Mouse (Mus musculus): ENCODE results near the gene Nme9.

The Nme9 gene

DNA sequence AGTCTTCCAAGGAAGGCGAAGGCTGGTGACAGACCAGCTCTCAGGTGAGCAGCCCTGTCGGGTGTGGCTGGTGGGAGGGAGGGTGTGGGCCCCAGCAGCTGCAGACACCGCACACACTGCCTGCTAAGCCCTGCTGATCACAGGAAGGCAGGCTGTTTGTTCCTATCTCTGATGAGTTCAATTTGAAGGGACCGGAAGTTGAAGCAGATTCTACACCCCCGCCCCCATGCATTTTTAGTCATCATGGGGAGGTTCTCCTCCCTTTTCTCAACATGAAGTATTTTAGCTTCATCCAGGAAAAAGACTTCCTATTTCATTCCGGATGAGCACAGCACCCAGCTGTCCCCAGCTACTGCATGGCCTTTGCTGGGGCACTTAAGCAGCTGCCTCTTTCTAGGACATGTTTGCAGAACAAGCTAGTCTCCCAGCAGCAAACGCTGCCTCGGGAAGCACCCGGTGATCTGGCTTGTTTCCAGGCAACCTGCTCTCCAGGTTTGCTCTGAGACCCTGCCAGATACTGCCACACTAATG lies 28.0 kb downstream of the Nme9 start:
- no peak for DNase-seq (ENCODE audit: inconsistent age in 2 of 2, low spot score in 1 of 2)

DNA sequence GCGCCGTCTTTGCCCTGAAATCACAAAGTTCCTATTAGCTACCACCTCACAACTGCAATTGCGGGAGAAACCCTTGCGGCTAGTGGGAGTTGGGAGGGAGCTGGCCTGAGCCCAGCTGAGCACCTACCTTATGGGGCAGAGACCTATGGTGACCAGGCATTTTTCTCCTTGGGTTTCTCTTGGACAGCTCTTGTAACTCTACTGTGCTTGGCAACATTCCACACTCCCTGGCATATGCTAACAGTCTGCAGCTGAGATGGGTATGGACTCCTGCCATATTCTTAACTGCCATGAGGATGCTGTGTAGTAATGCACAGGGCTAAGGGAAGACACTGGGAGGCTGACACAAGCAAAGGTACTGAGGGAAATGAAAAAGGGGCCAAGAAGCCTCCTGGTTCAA lies 29.5 kb downstream of the Nme9 start:
- peak in 1 of 2 experiments; percentile 62 for DNase-seq (ENCODE audit: inconsistent age in 2 of 2, low spot score in 1 of 2)

DNA sequence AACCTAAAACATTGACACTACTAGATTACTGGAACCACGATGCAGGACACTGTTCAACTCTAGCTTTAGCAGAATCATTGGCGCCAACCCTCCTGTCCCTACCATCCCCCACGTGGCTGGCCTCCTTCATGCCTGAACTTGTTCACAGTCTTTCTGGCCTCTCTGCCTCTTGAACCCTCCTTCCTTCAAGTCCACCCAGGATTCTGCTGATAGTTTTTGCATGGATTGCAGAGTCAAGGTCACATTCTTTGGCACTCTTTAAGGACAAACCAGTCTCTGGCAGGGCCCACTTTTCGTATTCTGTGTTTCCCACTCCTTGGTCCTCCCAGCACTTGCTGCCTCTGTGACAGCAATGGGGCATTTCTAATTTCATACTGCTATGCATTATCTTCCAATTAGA lies 31.9 kb downstream of the Nme9 start:
- peak; percentile 62 to 84 for DNase-seq (ENCODE audit: inconsistent age in 2 of 2, low spot score in 1 of 2)

DNA sequence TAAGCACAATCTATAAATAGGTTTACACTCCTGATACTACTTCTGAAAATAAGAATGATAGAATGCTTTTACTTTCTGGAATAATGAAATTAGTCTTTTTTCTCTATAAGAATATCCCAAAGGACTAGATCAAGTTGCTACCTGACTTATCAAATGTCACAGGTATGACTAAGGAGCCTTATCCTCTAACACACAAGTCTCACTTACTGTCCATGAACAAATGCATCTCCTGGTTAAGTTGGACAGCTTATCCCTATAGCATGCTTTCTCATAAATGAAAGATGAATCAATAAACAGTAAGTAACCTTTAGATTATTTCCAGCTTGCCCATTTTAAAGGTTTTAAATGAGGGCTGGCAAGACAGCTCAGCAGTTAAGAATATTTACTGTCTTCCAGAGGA lies 33.4 kb downstream of the Nme9 start:
- no peak for DNase-seq (ENCODE audit: inconsistent age in 2 of 2, low spot score in 1 of 2)

DNA sequence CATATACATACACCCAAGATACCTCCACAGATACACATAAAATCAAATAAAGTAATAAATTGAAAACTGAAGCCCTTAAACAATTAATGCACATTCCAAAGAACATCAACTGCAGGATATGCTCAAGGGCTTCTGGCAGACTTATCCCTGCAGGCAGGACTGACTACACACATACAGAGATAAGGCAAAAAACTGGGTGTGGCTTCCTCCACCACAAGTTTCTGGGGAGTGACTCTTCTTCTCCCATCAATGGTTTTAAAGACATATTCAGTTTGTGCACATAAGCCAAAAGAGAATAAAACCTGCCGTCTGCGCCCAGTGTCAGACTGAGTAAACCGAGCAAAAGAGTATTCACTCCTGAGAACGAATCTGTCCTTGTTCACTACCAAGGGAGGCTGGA lies 33.9 kb downstream of the Nme9 start:
- DNase-seq (ENCODE audit: inconsistent age in 2 of 2, low spot score in 1 of 2), result no peak

DNA sequence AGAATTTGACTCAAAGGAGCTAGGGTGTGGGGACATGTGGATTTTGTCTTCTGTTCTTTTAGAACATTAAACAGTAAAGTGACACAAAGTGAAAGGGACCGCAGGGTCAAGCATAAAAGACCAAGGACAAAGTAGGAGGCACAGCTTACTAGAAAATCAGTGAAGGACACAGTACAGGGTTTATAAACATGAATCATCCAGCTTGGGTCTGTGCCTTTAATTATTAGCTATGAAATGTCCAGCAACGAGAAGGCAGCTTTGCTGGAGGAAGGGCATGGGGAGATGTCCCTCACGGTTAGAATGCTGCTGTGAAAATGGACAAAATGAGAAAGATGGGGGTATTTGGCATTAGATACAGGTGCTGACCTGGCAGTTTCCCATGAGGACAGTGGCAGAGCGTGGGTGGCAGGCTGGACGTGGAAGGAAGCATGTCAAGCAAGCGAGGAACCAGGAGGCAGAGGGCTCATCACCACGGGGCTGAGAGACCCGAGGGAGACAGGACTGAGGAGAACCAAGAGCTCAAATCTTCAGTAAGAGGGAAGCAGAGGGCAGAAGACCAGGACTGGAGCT lies 35.9 kb downstream of the Nme9 start:
- DNase-seq (ENCODE audit: inconsistent age in 2 of 2, low spot score in 1 of 2), result peak; percentile 61 to 88

DNA sequence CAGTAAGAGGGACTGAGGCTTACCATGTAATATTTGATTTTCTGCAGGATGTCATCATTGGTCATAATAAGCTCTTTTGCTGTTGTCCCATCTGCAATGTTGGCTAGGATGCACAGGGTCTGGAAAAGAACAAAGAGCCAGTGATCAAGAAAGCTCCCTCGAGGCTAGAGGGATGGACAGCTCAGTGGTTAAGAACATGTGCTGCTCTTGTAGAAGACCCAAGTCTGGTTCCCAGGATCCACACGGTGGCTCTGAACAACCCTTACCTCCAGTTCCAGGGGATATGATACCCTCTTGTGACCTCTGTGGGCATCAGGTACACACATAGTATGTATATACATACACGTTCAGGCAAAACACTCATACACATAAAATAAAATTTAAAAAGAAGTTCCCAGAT lies 36.6 kb downstream of the Nme9 start:
- no peak for DNase-seq (ENCODE audit: inconsistent age in 2 of 2, low spot score in 1 of 2)

DNA sequence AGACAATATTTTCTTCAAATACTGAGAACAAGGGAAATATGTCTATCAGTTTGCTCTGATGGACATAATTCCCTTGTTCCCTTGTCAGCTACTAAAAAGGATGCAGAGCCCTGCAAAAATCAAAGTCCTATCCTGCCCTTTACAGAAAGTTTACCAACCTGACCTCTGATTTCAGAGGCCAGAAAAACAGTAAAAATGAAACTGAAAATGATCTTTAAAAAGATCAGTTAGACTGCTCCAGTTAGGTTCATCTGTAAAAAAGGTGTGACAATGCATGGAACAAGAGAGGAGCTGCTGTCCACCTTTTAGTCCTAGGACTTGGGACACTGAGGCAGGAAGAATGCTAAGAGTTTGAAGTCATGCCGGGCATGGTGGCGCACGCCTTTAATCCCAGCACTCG lies 39.8 kb downstream of the Nme9 start:
- no peak for DNase-seq (ENCODE audit: inconsistent age in 2 of 2, low spot score in 1 of 2)

DNA sequence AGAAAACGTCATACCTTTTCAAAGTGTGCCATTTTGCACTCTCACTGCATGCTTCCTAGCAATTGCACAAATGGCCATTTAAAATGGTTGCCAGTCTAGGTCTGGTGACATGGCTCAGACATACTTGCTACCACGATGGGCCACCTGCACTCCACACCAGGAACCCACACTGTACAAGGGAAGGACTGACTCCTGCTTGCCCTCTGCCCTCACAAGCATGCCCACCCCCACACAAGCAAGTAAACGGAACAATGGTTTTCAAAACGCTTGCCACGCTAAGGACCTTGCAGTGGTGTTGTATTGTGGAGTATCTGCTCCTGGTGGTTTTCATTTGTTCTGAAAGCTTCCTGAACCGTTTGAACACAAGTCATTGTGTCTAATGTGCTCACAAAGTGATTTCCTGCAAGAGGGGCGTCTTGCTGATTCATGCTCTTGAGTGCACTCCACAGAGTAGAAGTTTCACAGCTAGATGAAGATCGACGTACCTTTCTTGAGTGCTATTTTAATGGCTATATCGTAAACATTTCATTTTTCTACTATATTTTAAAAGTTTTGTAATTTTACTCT lies 41.4 kb downstream of the Nme9 start:
- DNase-seq (ENCODE audit: inconsistent age in 2 of 2, low spot score in 1 of 2), result no peak

DNA sequence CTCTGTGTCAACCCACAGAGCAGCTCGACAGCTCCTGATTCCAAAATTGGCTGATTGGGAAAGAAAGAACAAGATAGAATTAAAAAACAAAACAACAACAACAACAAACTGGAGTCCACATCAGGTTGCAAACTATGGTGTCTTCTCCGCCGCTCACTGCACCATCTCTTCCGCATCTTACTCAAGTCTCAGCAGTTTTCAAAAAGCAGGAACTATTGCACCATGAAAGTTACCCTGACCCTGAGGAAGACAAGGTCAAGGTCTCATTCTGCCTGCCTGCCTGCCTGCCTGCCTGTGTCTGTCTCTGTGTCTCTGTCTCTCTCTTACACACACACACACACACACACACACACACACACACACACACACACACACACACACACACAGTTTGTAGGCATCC lies 48.1 kb downstream of the Nme9 start:
- peak; percentile 52 to 82 for DNase-seq (ENCODE audit: inconsistent age in 2 of 2, low spot score in 1 of 2)

DNA sequence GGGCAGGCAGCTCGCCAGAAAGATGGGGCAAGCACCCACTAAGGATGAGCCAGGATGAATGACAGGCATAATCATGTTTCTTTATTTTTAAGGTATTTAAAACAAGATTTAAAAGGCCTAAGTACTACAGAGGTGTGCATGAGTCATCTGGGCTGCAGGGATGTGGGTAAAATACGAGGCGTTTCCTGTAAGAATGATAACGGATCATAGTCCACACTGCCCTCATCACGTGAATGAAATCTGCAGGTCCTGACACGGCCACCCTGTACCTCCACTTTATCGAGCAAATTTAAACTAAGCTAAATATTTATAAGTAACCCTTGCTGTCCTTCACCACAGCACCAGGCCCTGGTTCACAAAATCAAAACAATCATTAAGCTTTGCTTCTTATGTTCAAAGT lies 54.6 kb downstream of the Nme9 start:
- DNase-seq (ENCODE audit: inconsistent age in 2 of 2, low spot score in 1 of 2), result no peak

All from adrenal gland, adult (tissue).